Mouse (Mus musculus) heart, adult 2 months (tissue): Measurements from ENCODE around the gene Traf3ip2.

ENCODE experiments used
- CTCF ChIP-seq: fragments of 200-600 bp; IDR thresholded peaks from 2 replicates; pipeline ENCODE4 v1.8.1; 2022; ENCODE audit warnings: antibody characterized with exemption, mild to moderate bottlenecking, moderate library complexity
- EP300 ChIP-seq: fragments of 200-500 bp; IDR thresholded peaks from 2 replicates; pipeline ENCODE4 v1.6.1; 2011; ENCODE audit warnings: low read depth, low read length, control low read depth; ENCODE audit not compliant: insufficient read depth

- TF ChIP-seq EP300: no peak
- no peak for TF ChIP-seq CTCF
Measured at GRCm38 (mm10) chr10:39628799-39629517, 16.2 kb downstream of the Traf3ip2 start.
